Mouse (Mus musculus) stomach, embryonic 15.5 days (tissue): ENCODE measurements around the gene D17Wsu92e. TPM values are rescaled to one million over a fixed set of nuclear protein-coding genes. Genes with fewer than 3 reads are reported as not detected.

Experiments
- ATAC-seq: fragments of 200-750 bp; cut with Nextera tagmentation; 2 replicates; pipeline ENCODE4 v1.8.0; 2017; ENCODE audit warnings: low read depth, moderate number of reproducible peaks, moderate TSS enrichment; ENCODE audit not compliant: insufficient read depth, low FRiP score
- H3K27ac ChIP-seq: fragments of 300-500 bp; sonication (generic); 2 replicates; pipeline ENCODE4 v1.5.1; 2015; ENCODE audit warnings: mild to moderate bottlenecking, inconsistent platforms
- H3K27me3 ChIP-seq: fragments of 300-500 bp; sonication (generic); replicated peaks from 2 replicates; pipeline ENCODE4 v1.6.1; 2015; ENCODE audit warnings: inconsistent platforms
- H3K36me3 ChIP-seq: fragments of 300-500 bp; sonication (generic); 2 replicates; pipeline ENCODE4 v1.6.1; 2015; ENCODE audit warnings: inconsistent platforms
- H3K4me1 ChIP-seq: fragments of 300-500 bp; sonication (generic); 2 replicates; pipeline ENCODE4 v1.6.1; 2015; ENCODE audit warnings: inconsistent platforms
- H3K4me2 ChIP-seq: fragments of 300-500 bp; sonication (generic); 2 replicates; pipeline ENCODE4 v1.6.1; 2015; ENCODE audit warnings: mild to moderate bottlenecking, inconsistent platforms
- H3K4me3 ChIP-seq: fragments of 300-500 bp; sonication (generic); replicated peaks from 2 replicates; pipeline ENCODE4 v1.5.1; 2015; ENCODE audit warnings: inconsistent platforms
- H3K9ac ChIP-seq: fragments of 300-500 bp; sonication (generic); 2 replicates; pipeline ENCODE4 v1.6.1; 2015; ENCODE audit warnings: inconsistent platforms
- H3K9me3 ChIP-seq: fragments of 300-500 bp; sonication (generic); 2 replicates; pipeline ENCODE4 v1.6.1; 2016; ENCODE audit warnings: inconsistent platforms
- WGBS: fragments of 180-500 bp; shearing (Covaris S2); methylation state at CpG from one replicate; pipeline ENCODE4 v1.1.7; 2015; 5-methylcytosine and 5-hydroxymethylcytosine counted together
- polyA plus RNA-seq: library from polyadenylated mRNA; unstranded; fragments of >200 nt; fragmentation: Nextera tagmentation; extraction: Ambion mirVana; gene quantifications from 2 replicates; pipeline ENCODE4 v1.2.1, GENCODE M21; 2015

D17Wsu92e gene
- polyA plus RNA-seq, 1 experiment from 2014 or later = 23.1 TPM

DNA sequence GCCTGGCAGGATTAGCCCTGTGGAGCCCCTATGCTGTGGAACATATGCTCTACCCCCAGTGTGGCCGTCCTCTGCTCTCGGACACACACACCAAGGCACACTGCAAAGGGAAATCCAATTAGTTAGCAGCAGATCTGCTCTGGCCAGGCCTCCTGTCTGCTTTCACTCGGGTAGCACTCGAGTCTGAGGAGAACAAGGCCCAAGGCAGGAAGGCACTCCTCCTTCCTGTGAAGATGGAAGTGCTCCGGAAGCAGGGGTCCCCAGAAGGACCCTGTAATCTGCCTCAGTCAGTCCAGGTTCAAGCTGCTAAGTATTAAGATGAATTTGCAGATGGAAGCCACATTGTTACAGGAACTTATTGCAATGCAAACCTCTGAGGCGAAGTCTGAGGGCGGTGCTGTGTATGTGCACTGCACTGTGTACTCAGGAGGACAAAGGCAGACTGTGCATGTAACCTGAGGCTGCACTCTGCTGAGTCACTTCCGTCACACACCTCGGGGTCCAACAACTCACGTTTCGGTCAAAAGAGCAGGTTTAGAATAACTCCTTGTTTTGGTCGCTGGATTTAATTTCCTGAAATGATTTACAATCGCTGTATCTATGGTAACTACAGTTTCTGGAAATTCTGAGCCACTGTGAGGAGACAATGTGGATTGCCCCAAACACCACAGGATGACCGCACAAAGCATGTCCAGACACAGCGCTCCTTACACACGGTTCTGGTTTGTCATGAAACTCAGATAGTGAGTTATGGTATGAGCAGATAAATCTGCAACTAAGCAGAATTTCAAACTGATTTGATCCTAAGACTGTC lies 20.5 kb downstream of the D17Wsu92e start:
- Histone ChIP-seq H3K4me2 (peak overlapping the region; percentile 29), H3K9ac (peak overlapping the region; percentile 19; the same call in 1 of the 2 replicates), H3K27me3 (no peaks in the 10 kb centered on the region), H3K4me1 (peaks cover 52% of the 10 kb centered on the region), H3K27ac (peak overlapping the region; percentile 93), H3K4me3 (no peak overlapping the region), H3K9me3 (no peaks in the 10 kb centered on the region), H3K36me3 (no peaks in the 10 kb centered on the region)
- 29% methylated on average over 16 of the region's 16 CpGs for WGBS
- peak; percentile 85 for ATAC-seq

DNA sequence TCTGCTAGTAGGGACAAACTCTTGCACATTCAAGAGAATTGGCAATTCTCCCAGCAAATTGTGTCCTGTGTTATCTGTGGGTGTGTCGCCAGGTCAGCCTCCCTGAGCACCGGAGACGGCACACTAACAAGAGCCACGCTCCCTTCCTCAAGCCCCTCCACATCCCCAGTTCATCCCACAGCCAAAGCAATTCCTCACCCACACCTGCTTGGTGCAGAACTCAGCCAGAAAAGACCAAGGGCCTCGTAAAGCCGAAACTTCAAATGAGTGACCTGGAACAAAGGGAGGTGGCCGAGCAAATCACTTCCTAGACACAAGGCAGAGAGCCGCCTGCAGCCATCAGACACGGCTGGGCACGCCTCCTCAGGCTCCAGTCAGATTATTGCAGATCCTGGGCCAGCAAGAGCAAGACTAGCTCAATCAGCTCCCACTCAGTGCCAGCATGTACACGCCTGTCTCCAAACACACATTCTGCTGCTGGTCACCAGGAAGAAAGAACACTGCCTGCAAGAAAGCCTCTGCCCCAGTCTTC lies 23.0 kb downstream of the D17Wsu92e start:
- peaks cover 47% of the 10 kb centered on the region for H3K4me1 ChIP-seq
- no peaks in the 10 kb centered on the region for H3K36me3 ChIP-seq
- no peak overlapping the region for H3K9ac ChIP-seq
- peak overlapping the region; percentile 93 for H3K27ac ChIP-seq
- H3K27me3 ChIP-seq = no peaks in the 10 kb centered on the region
- H3K4me3 ChIP-seq = peak overlapping the region; percentile 17
- no peaks in the 10 kb centered on the region for H3K9me3 ChIP-seq
- H3K4me2 ChIP-seq = peak overlapping the region; percentile 43
- WGBS = 31% methylated on average over 11 of the region's 11 CpGs
- ATAC-seq = peak; percentile 45

DNA sequence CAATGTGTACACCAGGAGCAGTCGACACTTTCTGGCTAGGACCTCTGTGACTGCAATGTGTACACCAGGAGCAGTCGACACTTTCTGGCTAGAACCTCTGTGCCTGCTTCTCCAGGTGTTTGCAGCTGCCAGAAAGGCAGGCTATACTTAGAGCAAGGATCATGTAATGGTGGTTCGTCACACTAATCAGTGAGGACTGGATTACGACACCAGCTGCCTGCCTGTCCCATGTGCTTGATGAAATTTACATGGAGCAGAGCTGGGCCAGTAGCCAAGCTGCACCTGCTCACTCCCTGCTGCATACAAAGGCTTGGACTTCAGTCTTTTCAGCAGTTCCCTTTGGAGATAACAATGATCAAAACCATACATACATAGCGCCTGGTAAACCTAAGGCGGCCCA lies 23.7 kb downstream of the D17Wsu92e start:
- Histone ChIP-seq H3K36me3 (no peaks in the 10 kb centered on the region), H3K9ac (no peak overlapping the region), H3K4me1 (peaks cover 47% of the 10 kb centered on the region), H3K4me2 (peak overlapping the region; percentile 43), H3K27ac (peak overlapping the region; percentile 93), H3K9me3 (no peaks in the 10 kb centered on the region), H3K4me3 (peak overlapping the region; percentile 17), H3K27me3 (no peaks in the 10 kb centered on the region)
- 34% methylated on average over 6 of the region's 6 CpGs for WGBS
- ATAC-seq = peak; percentile 68

DNA sequence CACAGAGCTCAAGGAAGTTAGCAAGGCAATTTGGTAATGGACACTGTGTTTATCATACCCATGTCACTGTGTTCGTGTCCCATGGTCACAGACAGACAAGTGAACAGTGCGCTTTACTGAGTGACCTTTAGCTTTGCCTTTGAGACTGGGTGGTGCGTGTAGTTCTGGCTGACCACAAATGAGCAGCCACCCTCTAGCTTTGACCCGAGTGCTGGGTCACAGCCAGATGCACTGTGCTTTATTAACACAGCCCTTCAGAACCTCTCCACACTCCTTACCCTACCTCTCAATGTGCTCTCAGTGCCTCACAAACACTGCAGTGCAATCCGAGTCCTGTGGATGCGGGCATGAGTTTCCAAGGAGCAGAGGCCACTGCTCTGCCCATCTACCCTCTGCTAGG lies 27.3 kb downstream of the D17Wsu92e start:
- no peak for ATAC-seq
- no peaks in the 10 kb centered on the region for H3K36me3 ChIP-seq
- no peaks in the 10 kb centered on the region for H3K27me3 ChIP-seq
- peaks cover 23% of the 10 kb centered on the region for H3K4me1 ChIP-seq
- H3K4me3 ChIP-seq = no peak overlapping the region
- H3K9me3 ChIP-seq = no peaks in the 10 kb centered on the region
- 80% methylated on average over 6 of the region's 6 CpGs for WGBS
- no peak overlapping the region for H3K4me2 ChIP-seq
- H3K27ac ChIP-seq = no peak overlapping the region
- H3K9ac ChIP-seq = no peak overlapping the region

DNA sequence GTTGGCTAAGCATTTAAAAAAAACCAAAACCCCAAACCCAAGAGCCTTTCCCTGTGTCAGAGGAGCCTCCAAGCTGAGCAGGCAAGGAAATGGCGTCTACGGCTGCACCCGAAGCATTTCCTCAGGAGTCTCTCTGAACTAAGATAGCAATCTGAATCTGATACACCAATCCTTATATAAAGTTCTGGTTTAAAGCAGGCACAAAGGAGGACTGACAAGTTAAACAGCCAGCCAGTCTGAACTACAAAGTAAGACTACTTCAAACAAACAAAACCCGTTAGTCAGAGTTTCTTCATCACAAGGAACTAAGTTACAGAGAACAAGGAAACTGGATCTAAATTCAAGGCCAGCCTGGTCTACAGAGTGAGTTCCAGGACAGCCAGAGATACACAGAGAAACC lies 27.9 kb downstream of the D17Wsu92e start:
- H3K27ac ChIP-seq = peak overlapping the region; percentile 16; the same call in 1 of the 2 replicates
- whole genome bisulfite sequencing = 56% methylated on average over 4 of the region's 4 CpGs
- ATAC-seq = no peak

DNA sequence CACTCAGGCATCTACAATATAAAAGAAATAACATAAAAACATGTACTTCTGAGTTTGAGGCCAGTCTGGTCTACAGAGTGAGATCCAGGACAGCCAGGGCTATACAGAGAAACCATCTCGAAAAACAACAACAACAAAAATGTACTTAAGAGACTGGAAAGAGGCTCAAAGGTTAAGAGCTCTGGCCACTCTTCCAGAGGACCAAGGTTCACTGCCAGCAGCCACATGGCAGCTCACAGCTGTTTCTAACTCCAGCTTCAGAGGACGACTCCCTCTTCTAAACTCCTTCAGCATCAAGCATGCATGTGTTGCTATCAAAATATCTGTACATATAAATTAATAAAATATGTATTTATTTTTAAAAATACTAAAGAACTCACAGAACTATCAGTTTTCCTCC lies 28.9 kb downstream of the D17Wsu92e start:
- peaks cover 7% of the 10 kb centered on the region; the same call in 1 of the 2 replicates for H3K4me1 ChIP-seq
- no peak for ATAC-seq
- WGBS = 77% methylated on average over 2 of the region's 2 CpGs

More for the DNA sequence above, 27.9 kb downstream of the D17Wsu92e start:
- Histone ChIP-seq H3K9me3 (no peaks in the 10 kb centered on the region), H3K36me3 (no peaks in the 10 kb centered on the region), H3K4me1 (peaks cover 17% of the 10 kb centered on the region), H3K9ac (no peak overlapping the region), H3K27me3 (no peaks in the 10 kb centered on the region), H3K4me2 (no peak overlapping the region), H3K4me3 (no peak overlapping the region)

DNA sequence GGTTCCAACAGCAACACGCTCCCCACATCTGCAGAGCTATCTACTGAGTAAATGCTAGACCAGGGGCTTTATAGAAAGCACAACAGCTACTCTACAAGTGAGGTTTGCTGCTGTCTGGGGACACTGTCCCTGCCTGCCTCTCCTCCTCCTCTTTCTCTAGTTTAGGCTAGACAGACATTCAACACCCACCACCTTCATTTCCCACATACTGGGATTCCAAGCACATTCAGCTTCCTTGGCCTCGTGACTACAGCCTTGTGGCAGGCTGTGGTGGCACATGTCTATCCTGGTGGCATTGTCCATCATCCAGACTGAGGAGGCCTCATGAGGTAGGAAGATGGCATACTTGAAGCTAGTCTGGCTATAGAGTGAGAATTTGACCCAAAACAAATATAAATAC lies 29.5 kb downstream of the D17Wsu92e start:
- no peak for ATAC-seq
- 0 out of 2 replicates have a peak, but pooled peaks cover 2% of the 10 kb centered on the region for H3K4me1 ChIP-seq
- no peak overlapping the region for H3K27ac ChIP-seq
- no peaks in the 10 kb centered on the region for H3K36me3 ChIP-seq
- H3K27me3 ChIP-seq = no peaks in the 10 kb centered on the region
- no peak overlapping the region for H3K4me3 ChIP-seq
- no peaks in the 10 kb centered on the region for H3K9me3 ChIP-seq
- H3K4me2 ChIP-seq = no peak overlapping the region
- WGBS = 93% methylated on average over 2 of the region's 2 CpGs
- H3K9ac ChIP-seq = no peak overlapping the region

More for the DNA sequence above, 28.9 kb downstream of the D17Wsu92e start:
- no peaks in the 10 kb centered on the region for H3K9me3 ChIP-seq
- no peak overlapping the region for H3K27ac ChIP-seq
- no peak overlapping the region for H3K4me3 ChIP-seq
- no peaks in the 10 kb centered on the region for H3K36me3 ChIP-seq
- H3K4me2 ChIP-seq = no peak overlapping the region
- no peaks in the 10 kb centered on the region for H3K27me3 ChIP-seq
- H3K9ac ChIP-seq = no peak overlapping the region

DNA sequence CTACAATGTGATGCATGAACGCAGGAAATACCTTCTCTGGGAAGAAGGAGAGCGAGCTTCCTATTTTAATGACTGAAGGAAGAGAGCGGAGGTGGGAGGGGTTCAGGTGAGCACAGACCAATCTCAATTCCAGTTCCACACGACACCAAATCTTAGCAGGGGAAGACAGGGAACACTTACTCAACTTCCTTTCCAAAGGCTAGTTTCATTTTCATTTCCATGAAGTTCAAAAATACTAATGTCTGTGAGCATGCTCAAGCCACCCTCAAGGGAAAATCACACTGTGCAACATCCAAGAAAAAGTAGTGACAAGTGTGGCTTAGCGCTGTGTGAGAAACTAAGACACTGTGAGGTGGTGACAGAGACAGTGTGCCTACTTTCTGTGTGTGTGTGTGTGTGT lies 30.4 kb downstream of the D17Wsu92e start:
- ATAC-seq = no peak
- H3K9ac ChIP-seq = no peak overlapping the region
- no peaks in the 10 kb centered on the region for H3K4me1 ChIP-seq
- no peaks in the 10 kb centered on the region for H3K27me3 ChIP-seq
- H3K36me3 ChIP-seq = no peaks in the 10 kb centered on the region
- H3K4me2 ChIP-seq = no peak overlapping the region
- H3K27ac ChIP-seq = no peak overlapping the region
- H3K9me3 ChIP-seq = no peaks in the 10 kb centered on the region
- 80% methylated on average over 5 of the region's 5 CpGs for WGBS
- no peak overlapping the region for H3K4me3 ChIP-seq

DNA sequence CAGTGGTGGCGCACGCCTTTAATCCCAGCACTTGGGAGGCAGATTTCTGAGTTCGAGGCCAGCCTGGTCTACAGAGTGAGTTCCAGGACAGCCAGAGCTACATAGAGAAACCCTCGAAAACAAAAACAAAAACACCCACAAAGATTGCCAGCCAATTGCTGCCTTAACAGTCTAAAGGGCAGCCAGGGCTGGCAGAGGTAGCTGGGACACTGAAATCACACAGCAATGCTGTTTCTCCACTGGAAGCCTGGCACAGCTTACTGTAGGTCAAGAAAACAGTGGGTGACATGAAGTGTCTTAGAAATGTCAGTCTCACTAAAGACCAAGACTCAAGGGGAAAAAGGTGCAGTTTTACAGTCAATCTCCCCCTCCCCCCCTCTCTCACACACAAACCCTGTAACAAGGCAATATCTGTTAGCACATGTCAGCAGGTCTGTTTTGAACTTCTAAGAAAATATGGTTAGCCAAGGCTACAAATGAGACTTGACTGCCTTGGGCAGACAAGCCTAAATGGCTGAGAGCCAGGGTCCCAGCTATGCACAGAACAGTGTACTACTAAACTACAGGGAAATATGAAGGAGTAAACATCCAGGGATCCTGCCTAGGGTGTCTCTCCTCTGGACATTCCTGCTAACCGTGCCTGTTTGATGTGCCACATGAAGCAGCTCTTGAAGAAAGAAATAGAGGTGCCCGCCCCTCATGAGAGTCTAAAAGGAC lies 31.8 kb downstream of the D17Wsu92e start:
- 87% methylated on average over 6 of the region's 6 CpGs for WGBS
- Histone ChIP-seq H3K4me3 (no peak overlapping the region), H3K27ac (no peak overlapping the region)

DNA sequence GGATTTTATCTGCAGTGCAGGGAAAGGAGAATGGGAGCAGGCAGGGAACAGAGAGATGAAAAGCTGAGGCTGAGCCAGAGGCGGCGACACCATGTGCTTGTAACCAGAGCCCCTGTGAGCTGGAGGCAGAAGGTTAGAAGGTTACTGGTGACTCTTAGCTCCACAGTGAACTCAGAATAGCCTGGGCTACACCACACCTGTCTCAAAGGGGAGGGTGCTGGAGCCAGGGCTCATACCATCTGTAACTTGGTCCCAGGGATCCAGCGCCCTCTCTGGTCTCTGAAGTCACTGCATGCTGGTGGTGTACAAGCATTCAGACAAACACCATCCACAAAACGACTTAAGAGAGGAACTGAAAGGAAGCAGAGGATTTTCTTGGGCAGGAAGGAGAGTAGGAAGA lies 36.9 kb downstream of the D17Wsu92e start:
- Histone ChIP-seq H3K4me3 (no peak overlapping the region), H3K4me2 (no peak overlapping the region), H3K9me3 (no peaks in the 10 kb centered on the region), H3K27ac (no peak overlapping the region), H3K9ac (no peak overlapping the region), H3K36me3 (peaks cover 8% of the 10 kb centered on the region), H3K4me1 (no peaks in the 10 kb centered on the region), H3K27me3 (no peaks in the 10 kb centered on the region)
- ATAC-seq = no peak
- WGBS = 80% methylated on average over 4 of the region's 4 CpGs

More for the DNA sequence above, 31.8 kb downstream of the D17Wsu92e start:
- H3K9me3 ChIP-seq = no peaks in the 10 kb centered on the region
- H3K4me2 ChIP-seq = no peak overlapping the region
- no peak for ATAC-seq
- peaks cover 1% of the 10 kb centered on the region for H3K36me3 ChIP-seq
- no peaks in the 10 kb centered on the region for H3K27me3 ChIP-seq
- no peak overlapping the region for H3K9ac ChIP-seq
- H3K4me1 ChIP-seq = no peaks in the 10 kb centered on the region

DNA sequence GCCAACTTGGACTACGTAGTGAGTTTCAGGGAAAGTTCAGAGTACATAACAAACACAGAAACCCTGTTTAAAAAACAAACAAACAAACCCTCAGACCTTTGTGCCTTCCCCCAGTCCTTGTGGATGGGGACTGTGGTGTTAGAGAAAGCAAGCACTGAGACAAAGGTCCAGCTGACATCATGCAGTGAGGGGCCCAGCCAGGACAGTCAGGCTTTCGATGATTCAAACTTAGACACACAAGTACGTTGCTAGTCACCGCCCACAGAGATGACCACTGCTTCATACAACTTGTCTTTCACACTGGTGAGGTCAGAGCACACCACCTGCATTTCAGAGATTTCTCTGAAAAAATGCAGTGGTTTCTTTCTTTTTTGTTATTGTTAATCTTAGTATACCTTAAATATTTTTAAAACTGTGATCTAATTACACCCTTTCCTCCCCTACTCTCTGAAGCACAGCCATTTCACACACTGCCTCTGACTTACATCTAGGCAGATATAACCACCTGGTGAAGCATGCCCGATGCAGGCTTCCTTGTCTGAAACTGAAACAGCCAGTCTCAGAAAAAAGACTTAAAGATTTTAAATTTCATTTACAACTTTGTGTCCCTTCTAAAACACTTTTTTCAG lies 39.3 kb downstream of the D17Wsu92e start:
- H3K4me1 ChIP-seq = no peaks in the 10 kb centered on the region
- H3K9ac ChIP-seq = no peak overlapping the region
- no peak for ATAC-seq
- peaks cover 8% of the 10 kb centered on the region for H3K36me3 ChIP-seq
- no peaks in the 10 kb centered on the region for H3K9me3 ChIP-seq
- no peak overlapping the region for H3K4me2 ChIP-seq
- H3K27ac ChIP-seq = no peak overlapping the region
- H3K27me3 ChIP-seq = no peaks in the 10 kb centered on the region
- 62% methylated on average over 5 of the region's 5 CpGs for WGBS
- H3K4me3 ChIP-seq = no peak overlapping the region
